Mouse (Mus musculus) lung, postnatal 4 days (tissue): ENCODE measurements at regions not wholly inside any gene's neighbourhood (a gene's known extent, or its start where the extent isn't known, plus 50 kb on each side); places are given as distances from the start of the nearest gene placed in this dataset.
A peak's percentile ranks its signal among the peaks of the same experiment; 100 is the strongest.
"Not testable (repeated sequence)": the region's sequence is repeated elsewhere in the genome, so short reads cannot be mapped to it uniquely, and the experiment has no call there.

Experiments
- DNase-seq, 2 experiments: peaks; one replicate each; pipeline ENCODE4 v3.0.0; 2021

DNA sequence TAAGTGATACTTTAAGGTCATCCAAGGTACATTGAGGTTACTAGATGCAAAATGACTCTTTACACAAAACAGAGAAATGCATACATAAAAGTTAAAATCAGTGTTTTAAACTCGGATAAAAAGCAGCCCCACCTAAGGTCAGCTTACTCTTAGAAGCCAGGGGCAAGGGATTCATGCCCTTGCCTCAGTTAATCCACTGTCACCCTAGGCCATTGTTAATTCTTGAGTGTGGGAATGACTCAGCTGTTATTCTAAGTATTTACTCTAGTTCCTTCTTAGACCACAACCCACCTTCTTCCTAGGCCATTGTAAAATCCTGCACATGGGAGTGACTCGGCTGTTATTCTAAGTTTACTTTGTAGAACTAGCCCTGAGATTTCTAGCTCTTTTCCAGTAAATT is 64.1 kb upstream of the Ces1h start:
- not testable (repeated sequence) for DNase-seq

DNA sequence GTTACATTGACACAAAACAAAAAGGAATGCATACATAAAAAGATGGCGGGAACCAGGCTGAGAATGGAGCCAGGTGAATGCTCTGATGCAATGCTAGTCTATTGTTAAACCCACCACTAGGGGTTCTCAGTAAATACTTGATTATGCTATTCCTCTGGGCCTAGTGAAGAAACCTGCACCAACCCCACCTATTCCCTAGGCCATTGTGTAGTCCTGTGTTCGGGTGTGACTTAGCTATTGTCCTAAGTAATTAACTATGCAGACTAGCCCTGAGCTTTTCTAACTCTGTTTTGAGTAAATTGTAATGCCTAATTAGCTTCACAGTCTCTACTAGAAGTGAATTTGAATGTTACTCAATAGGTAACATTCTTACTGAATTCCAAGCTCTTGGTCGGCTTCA is 62.4 kb upstream of the Ces1h start:
- DNase-seq: no peak

DNA sequence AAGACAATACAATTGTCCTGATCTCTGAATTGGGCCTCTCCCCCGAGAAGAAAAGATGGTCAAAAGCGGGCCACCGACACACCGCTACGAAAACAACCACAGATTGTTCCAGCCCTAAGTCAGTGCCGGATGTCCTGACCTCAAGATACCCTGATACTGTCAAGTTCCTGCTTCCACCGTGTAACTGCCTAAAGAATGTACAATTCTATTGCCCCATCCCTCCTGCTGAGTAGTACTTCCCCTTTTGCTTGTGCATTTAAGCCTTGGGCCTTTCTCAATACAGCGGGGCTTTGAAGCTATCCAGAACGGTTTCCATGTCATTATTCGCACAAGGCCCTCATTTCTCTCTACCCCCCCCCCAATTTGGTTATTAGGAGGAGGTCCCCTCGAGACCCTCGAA is 57.1 kb upstream of the Ces1h start:
- DNase-seq: not testable (repeated sequence)

DNA sequence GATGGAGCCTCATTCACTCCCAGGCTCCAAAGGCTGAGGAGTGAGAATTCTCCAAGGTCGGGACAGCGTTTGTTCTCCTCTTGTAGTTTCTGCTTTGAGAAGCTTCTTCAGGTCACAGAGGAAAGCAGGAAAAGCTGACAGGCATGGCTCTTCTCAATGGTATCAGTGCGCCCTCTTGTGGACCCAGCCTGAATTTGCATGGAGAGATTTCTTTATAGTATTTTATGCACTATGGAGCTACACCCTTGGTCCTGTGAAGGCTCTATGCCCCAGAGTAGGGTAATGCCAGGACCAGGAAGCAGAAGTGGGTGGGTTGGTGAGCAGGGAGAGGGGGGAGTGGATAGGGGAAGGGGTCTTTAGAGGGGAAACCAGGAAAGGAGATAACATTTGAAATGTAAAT is 51.1 kb upstream of the Ces1h start:
- DNase-seq: peak; percentile 29 to 63
